Comparison of ENCODE assay signal across 8 mouse cellular contexts in the genomic region with DNA sequence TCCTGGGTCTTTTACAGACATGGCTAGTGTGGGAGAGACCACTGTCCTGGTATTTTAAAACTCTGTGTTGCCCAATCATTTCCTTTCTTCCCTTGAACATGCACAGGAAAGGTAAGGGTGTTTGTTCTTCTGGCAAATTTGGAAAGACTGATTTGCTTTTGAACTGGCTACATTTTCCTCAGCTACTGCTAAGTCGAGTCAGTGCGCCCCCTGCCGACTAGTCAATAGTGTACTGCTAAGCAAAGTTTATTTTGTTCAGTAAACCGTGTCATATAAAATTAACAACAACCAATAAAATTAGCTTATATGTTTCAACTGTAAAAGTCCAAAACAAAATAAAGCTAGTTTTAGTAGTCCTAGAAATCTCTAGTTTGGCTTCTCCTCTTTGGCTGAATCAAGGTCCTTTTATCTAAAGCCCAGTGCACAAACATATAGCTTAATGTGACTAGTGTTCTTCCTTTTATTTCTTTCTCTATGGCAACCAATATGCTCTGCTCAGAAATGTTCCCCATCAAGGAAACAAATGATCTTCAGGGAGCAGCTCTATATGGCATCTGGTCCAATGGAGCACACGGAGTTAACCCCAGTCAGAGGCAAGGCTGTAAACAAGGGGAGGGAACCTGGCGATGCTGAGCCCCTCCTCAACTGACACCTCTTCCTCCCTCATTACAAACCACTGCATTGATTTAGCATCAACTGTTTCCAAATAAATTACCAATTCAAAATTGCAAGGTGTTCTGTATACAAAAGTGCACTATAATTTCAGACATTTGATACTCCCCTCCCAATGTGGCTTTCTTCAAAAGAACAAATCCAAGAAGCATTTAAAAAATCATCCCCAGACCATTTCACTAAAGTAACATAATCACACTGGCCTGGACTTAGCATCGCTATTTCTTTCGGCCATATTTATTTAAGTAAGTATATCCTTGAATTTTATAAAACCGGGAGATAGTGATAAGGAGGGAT. TPM values are rescaled to one million over a fixed set of nuclear protein-coding genes. Genes with fewer than 3 reads are reported as not detected.
A peak's percentile ranks its signal among the peaks of the same experiment; 100 is the strongest.
DNase-seq lines count a peak whose midpoint lies in the region; ATAC-seq and TF ChIP-seq lines count a peak whose summit lies in the region.

No protein-coding gene starts in this region.

- peak overlapping the region; percentile 95 for H3K4me3 ChIP-seq in forebrain, embryonic 11.5 days (ENCODE audit: low read depth, low read length)
- H3K4me3 ChIP-seq in kidney, embryonic 15.5 days (replicated peaks), result 0 out of 2 replicates have a peak overlapping the region, but pooled peaks have one; percentile 12
- no peak overlapping the region for H3K4me3 ChIP-seq in stomach, postnatal 0 days (ENCODE audit: low read depth, low read length)

- TF ChIP-seq EP300 in stomach, postnatal 0 days (optimal IDR thresholded peaks at IDR 0.05), result no peak

- TF ChIP-seq CTCF in stomach, postnatal 0 days (IDR thresholded peaks at IDR 0.05; ENCODE audit: low read depth), result peak; percentile 85

- H3K4me1 ChIP-seq in forebrain, embryonic 11.5 days (replicated peaks; ENCODE audit: control insufficient read depth, insufficient read depth, low read length), result peaks cover 11% of the 10 kb centered on the region
- peaks cover 35% of the 10 kb centered on the region for H3K4me1 ChIP-seq in kidney, embryonic 15.5 days
- H3K4me1 ChIP-seq in stomach, postnatal 0 days (replicated peaks; ENCODE audit: control insufficient read depth, insufficient read depth), result no peaks in the 10 kb centered on the region

- no peaks in the 10 kb centered on the region for H3K9me3 ChIP-seq in forebrain, embryonic 11.5 days (ENCODE audit: control insufficient read depth, low read length)
- no peaks in the 10 kb centered on the region for H3K9me3 ChIP-seq in kidney, embryonic 15.5 days (replicated peaks)
- H3K9me3 ChIP-seq in stomach, postnatal 0 days (ENCODE audit: control insufficient read depth, low read length), result no peaks in the 10 kb centered on the region

- no peaks in the 10 kb centered on the region for H3K27me3 ChIP-seq in forebrain, embryonic 11.5 days (ENCODE audit: control insufficient read depth, insufficient read depth, low read length)
- H3K27me3 ChIP-seq in kidney, embryonic 15.5 days, result peaks cover 97% of the 10 kb centered on the region
- H3K27me3 ChIP-seq in stomach, postnatal 0 days (ENCODE audit: control insufficient read depth, insufficient read depth, low read length), result peaks cover 31% of the 10 kb centered on the region

- peak overlapping the region; percentile 98 for H3K4me2 ChIP-seq in forebrain, embryonic 11.5 days (ENCODE audit: low read depth, low read length, severe bottlenecking)
- 0 out of 2 replicates have a peak overlapping the region, but pooled peaks have one; percentile 62 for H3K4me2 ChIP-seq in kidney, embryonic 15.5 days
- no peak overlapping the region for H3K4me2 ChIP-seq in stomach, postnatal 0 days (replicated peaks; ENCODE audit: low read depth)

- DNase-seq in adrenal gland, adult (ENCODE audit: inconsistent age in 2 of 2, low spot score in 1 of 2), result peak; percentile 39 to 73
- no peak for DNase-seq in adrenal gland, postnatal 4 days (ENCODE audit: low spot score in 2 of 2)
- DNase-seq in ovary, postnatal 14 days (ENCODE audit: low spot score), result peak; percentile 55
- DNase-seq in ovary, postnatal 10 days (ENCODE audit: low spot score), result no peak
- DNase-seq in forebrain, embryonic 11.5 days (ENCODE audit: low spot score), result peak; percentile 88
- DNase-seq in lung, postnatal 14 days, result peak; percentile 78
- DNase-seq in stomach, postnatal 0 days (ENCODE audit: low spot score), result peak; percentile 72

- no peaks in the 10 kb centered on the region for H3K36me3 ChIP-seq in forebrain, embryonic 11.5 days (ENCODE audit: control insufficient read depth, insufficient read depth, low read length)
- H3K36me3 ChIP-seq in kidney, embryonic 15.5 days, result no peaks in the 10 kb centered on the region
- no peaks in the 10 kb centered on the region for H3K36me3 ChIP-seq in stomach, postnatal 0 days (ENCODE audit: control insufficient read depth, insufficient read depth, low read length)

- ATAC-seq in forebrain, embryonic 11.5 days (replicated peaks; ENCODE audit: low FRiP score), result peak; percentile 45
- ATAC-seq in kidney, embryonic 15.5 days (replicated peaks; ENCODE audit: low FRiP score), result no peak
- no peak for ATAC-seq in stomach, postnatal 0 days (ENCODE audit: low FRiP score, low TSS enrichment)

- H3K27ac ChIP-seq in forebrain, embryonic 11.5 days (ENCODE audit: low read depth, low read length), result peak overlapping the region; percentile 97
- 0 out of 2 replicates have a peak overlapping the region, but pooled peaks have one; percentile 23 for H3K27ac ChIP-seq in kidney, embryonic 15.5 days
- H3K27ac ChIP-seq in stomach, postnatal 0 days (replicated peaks), result no peak overlapping the region

- WGBS in forebrain, embryonic 11.5 days, result under 1% methylated on average over 9 of the region's 9 CpGs
- 2% methylated on average over 9 of the region's 9 CpGs for WGBS in kidney, embryonic 15.5 days
- WGBS in stomach, postnatal 0 days, result 3% methylated on average over 9 of the region's 9 CpGs

- H3K9ac ChIP-seq in forebrain, embryonic 11.5 days (ENCODE audit: low read length), result peak overlapping the region; percentile 86
- H3K9ac ChIP-seq in kidney, embryonic 15.5 days, result no peak overlapping the region
- H3K9ac ChIP-seq in stomach, postnatal 0 days (ENCODE audit: low read length), result no peak overlapping the region

RNA-seq across cellular contexts. Expression of gene Pou3f3, which starts 4.1 kb away (rescaled TPM):
- 1 to 10 TPM in 1 of 2 experiments, under 1 TPM in 1; 0.68 to 6.3 TPM for total RNA-seq in adrenal gland, postnatal 4 days (2021)
- 28.5 and 29.3 TPM in 2 replicates for polyA plus RNA-seq in forebrain, embryonic 11.5 days (2014; fragmentation: Nextera tagmentation; extraction: Ambion mirVana)
- polyA plus RNA-seq in kidney, embryonic 15.5 days (2015; fragmentation: Nextera tagmentation; extraction: Ambion mirVana), result 8.9 and 9.2 TPM in 2 replicates
- polyA plus RNA-seq in stomach, postnatal 0 days (2015; fragmentation: Nextera tagmentation; extraction: Ambion mirVana), result 0.02 TPM in 1 of 2 replicates, not detected in the other

Comparison
In these comparisons a context has a peak if more than half of its experiments do, and no peak if none do; other contexts are left out.
1. DNase-seq: peak in adrenal gland, adult (2 of 2), ovary, postnatal 14 days (single experiment), forebrain, embryonic 11.5 days (single experiment), lung, postnatal 14 days (single experiment) and stomach, postnatal 0 days (single experiment); none in adrenal gland, postnatal 4 days (0 of 2) and ovary, postnatal 10 days (single experiment).